Mouse (Mus musculus): ENCODE measurements around the gene Rbfox1. TPM values are rescaled to one million over a fixed set of nuclear protein-coding genes. Genes with fewer than 3 reads are reported as not detected.

Gene Rbfox1
- polyA plus RNA-seq, 1 experiment from 2014 or later: 1.9 TPM

GRCm38 (mm10) chr16:6019361-6019760 lies 134.2 kb downstream of the Rbfox1 start:
- no peak overlapping the region for H3K4me2 ChIP-seq (replicated peaks; ENCODE audit: low read depth)
- H3K4me3 ChIP-seq (ENCODE audit: low read depth, low read length): no peak overlapping the region
- no peaks in the 10 kb centered on the region for H3K27me3 ChIP-seq (ENCODE audit: control insufficient read depth, insufficient read depth, low read length)
- TF ChIP-seq EP300 (optimal IDR thresholded peaks at IDR 0.05) (no peak), CTCF (IDR thresholded peaks at IDR 0.05; ENCODE audit: low read depth) (no peak)
- H3K9me3 ChIP-seq (ENCODE audit: control insufficient read depth, low read length): no peaks in the 10 kb centered on the region
- ATAC-seq (ENCODE audit: low FRiP score, low TSS enrichment) (no peak), DNase-seq (ENCODE audit: low spot score) (no peak)
- no peak overlapping the region for H3K27ac ChIP-seq (replicated peaks)
- H3K4me1 ChIP-seq (replicated peaks; ENCODE audit: control insufficient read depth, insufficient read depth): no peaks in the 10 kb centered on the region
- no peaks in the 10 kb centered on the region for H3K36me3 ChIP-seq (ENCODE audit: control insufficient read depth, insufficient read depth, low read length)
- WGBS: 18% methylated on average over 1 of the region's 1 CpGs
- H3K9ac ChIP-seq (ENCODE audit: low read length): no peak overlapping the region

DNA sequence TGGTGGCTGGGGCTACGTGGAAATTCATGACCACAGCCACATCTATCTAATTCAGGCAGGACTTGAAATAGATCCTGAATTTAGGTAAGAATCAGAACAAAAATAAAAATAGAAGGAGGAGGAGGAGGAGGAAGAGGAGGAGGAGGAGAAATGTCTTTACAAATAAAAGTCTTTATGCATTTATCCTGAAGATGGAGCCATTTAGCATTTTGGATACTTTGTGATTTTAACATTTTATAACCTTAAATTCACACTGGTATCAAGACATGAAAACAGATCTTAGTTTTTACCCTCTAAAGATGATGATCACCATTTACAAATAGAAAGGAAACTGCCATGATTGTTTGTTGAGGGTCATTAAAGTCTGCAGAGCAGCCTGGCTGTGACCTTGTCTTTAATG lies 146.1 kb downstream of the Rbfox1 start:
- H3K36me3 ChIP-seq (ENCODE audit: control insufficient read depth, insufficient read depth, low read length): no peaks in the 10 kb centered on the region
- ATAC-seq (ENCODE audit: low FRiP score, low TSS enrichment) (no peak), DNase-seq (ENCODE audit: low spot score) (no peak)
- WGBS: 64% methylated on average over 1 of the region's 1 CpGs
- no peak overlapping the region for H3K27ac ChIP-seq (replicated peaks)
- H3K9ac ChIP-seq (ENCODE audit: low read length): no peak overlapping the region
- no peaks in the 10 kb centered on the region for H3K4me1 ChIP-seq (replicated peaks; ENCODE audit: control insufficient read depth, insufficient read depth)
- TF ChIP-seq EP300 (optimal IDR thresholded peaks at IDR 0.05) (no peak), CTCF (IDR thresholded peaks at IDR 0.05; ENCODE audit: low read depth) (no peak)
- no peak overlapping the region for H3K4me2 ChIP-seq (replicated peaks; ENCODE audit: low read depth)
- H3K27me3 ChIP-seq (ENCODE audit: control insufficient read depth, insufficient read depth, low read length): no peaks in the 10 kb centered on the region
- H3K4me3 ChIP-seq (ENCODE audit: low read depth, low read length): no peak overlapping the region
- H3K9me3 ChIP-seq (ENCODE audit: control insufficient read depth, low read length): no peaks in the 10 kb centered on the region

- Histone ChIP-seq H3K27me3 (ENCODE audit: control insufficient read depth, insufficient read depth, low read length) (no peaks in the 10 kb centered on the region), H3K4me3 (ENCODE audit: low read depth, low read length) (no peak overlapping the region), H3K9ac (ENCODE audit: low read length) (no peak overlapping the region), H3K4me2 (replicated peaks; ENCODE audit: low read depth) (no peak overlapping the region), H3K4me1 (replicated peaks; ENCODE audit: control insufficient read depth, insufficient read depth) (no peaks in the 10 kb centered on the region), H3K9me3 (ENCODE audit: control insufficient read depth, low read length) (no peaks in the 10 kb centered on the region), H3K36me3 (ENCODE audit: control insufficient read depth, insufficient read depth, low read length) (no peaks in the 10 kb centered on the region), H3K27ac (replicated peaks) (no peak overlapping the region)
- no peak for ATAC-seq (ENCODE audit: low FRiP score, low TSS enrichment)
- WGBS: 84% methylated on average over 7 of the region's 7 CpGs
- TF ChIP-seq CTCF (IDR thresholded peaks at IDR 0.05; ENCODE audit: low read depth) (no peak), EP300 (optimal IDR thresholded peaks at IDR 0.05) (no peak)
- no peak for DNase-seq (ENCODE audit: low spot score)
These were observed 147.4 kb downstream of the Rbfox1 start for GRCm38 (mm10) chr16:6032563-6032962.

DNA sequence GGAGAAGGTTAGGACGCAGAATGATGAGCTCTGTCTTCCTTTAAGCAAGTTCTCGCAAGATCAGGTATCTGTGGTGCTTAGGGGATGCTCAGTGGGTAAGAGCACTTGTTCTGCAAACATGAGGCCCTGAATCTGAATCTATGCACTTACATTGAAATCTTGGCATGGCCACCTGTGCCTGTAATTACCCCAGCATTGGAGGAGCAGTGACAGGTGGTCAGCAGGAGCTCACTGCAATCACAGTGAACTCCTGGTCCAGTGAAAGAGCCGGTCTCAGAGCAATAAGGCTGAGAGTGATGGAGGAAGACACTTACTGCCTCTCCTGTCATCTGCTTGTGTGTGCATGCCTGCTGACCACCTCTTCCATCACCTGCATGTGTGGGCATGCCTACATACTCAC lies 149.7 kb downstream of the Rbfox1 start:
- 75% methylated on average over 3 of the region's 3 CpGs for WGBS
- ATAC-seq (ENCODE audit: low FRiP score, low TSS enrichment): no peak

GRCm38 (mm10) chr16:6037009-6037408 lies 151.9 kb downstream of the Rbfox1 start:
- Histone ChIP-seq H3K4me2 (replicated peaks; ENCODE audit: low read depth) (no peak overlapping the region), H3K9ac (ENCODE audit: low read length) (no peak overlapping the region), H3K4me3 (ENCODE audit: low read depth, low read length) (no peak overlapping the region), H3K27ac (replicated peaks) (no peak overlapping the region), H3K27me3 (ENCODE audit: control insufficient read depth, insufficient read depth, low read length) (no peaks in the 10 kb centered on the region), H3K36me3 (ENCODE audit: control insufficient read depth, insufficient read depth, low read length) (no peaks in the 10 kb centered on the region), H3K9me3 (ENCODE audit: control insufficient read depth, low read length) (no peaks in the 10 kb centered on the region), H3K4me1 (replicated peaks; ENCODE audit: control insufficient read depth, insufficient read depth) (no peaks in the 10 kb centered on the region)
- DNase-seq (ENCODE audit: low spot score): no peak
- 71% methylated on average over 7 of the region's 7 CpGs for WGBS
- no peak for TF ChIP-seq CTCF (IDR thresholded peaks at IDR 0.05; ENCODE audit: low read depth)
- TF ChIP-seq EP300 (optimal IDR thresholded peaks at IDR 0.05): no peak
- no peak for ATAC-seq (ENCODE audit: low FRiP score, low TSS enrichment)

More for the DNA sequence above, 149.7 kb downstream of the Rbfox1 start:
- Histone ChIP-seq H3K4me1 (replicated peaks; ENCODE audit: control insufficient read depth, insufficient read depth) (no peaks in the 10 kb centered on the region), H3K27ac (replicated peaks) (no peak overlapping the region), H3K4me3 (ENCODE audit: low read depth, low read length) (no peak overlapping the region), H3K9me3 (ENCODE audit: control insufficient read depth, low read length) (no peaks in the 10 kb centered on the region), H3K9ac (ENCODE audit: low read length) (no peak overlapping the region), H3K36me3 (ENCODE audit: control insufficient read depth, insufficient read depth, low read length) (no peaks in the 10 kb centered on the region), H3K27me3 (ENCODE audit: control insufficient read depth, insufficient read depth, low read length) (no peaks in the 10 kb centered on the region), H3K4me2 (replicated peaks; ENCODE audit: low read depth) (no peak overlapping the region)
- TF ChIP-seq EP300 (optimal IDR thresholded peaks at IDR 0.05): no peak
- DNase-seq (ENCODE audit: low spot score): no peak

DNA sequence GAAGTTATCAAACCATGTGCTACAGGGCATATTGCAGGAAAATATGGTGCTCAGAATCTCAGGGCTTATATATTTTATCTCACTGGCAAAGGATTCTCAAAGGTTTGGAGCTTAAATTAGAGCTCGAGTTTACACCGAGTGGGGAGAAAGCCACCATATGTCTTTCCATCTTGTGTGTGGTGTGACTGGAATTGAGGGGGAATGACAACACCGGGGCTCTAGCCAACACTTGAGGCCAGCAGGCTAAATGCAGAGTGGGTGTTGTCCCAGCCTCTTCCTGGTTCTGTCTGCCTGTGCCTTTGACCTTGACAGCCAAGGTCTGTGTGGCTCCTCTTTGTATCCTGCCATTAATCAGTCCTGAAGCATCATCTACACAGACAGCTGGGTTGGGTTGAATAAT lies 157.6 kb downstream of the Rbfox1 start:
- WGBS: 78% methylated on average over 3 of the region's 3 CpGs
- Histone ChIP-seq H3K27me3 (ENCODE audit: control insufficient read depth, insufficient read depth, low read length) (no peaks in the 10 kb centered on the region), H3K9me3 (ENCODE audit: control insufficient read depth, low read length) (no peaks in the 10 kb centered on the region), H3K36me3 (ENCODE audit: control insufficient read depth, insufficient read depth, low read length) (no peaks in the 10 kb centered on the region), H3K4me2 (replicated peaks; ENCODE audit: low read depth) (no peak overlapping the region), H3K27ac (replicated peaks) (no peak overlapping the region), H3K4me1 (replicated peaks; ENCODE audit: control insufficient read depth, insufficient read depth) (no peaks in the 10 kb centered on the region), H3K4me3 (ENCODE audit: low read depth, low read length) (no peak overlapping the region), H3K9ac (ENCODE audit: low read length) (no peak overlapping the region)
- ATAC-seq (ENCODE audit: low FRiP score, low TSS enrichment) (no peak), DNase-seq (ENCODE audit: low spot score) (no peak)
- no peak for TF ChIP-seq CTCF (IDR thresholded peaks at IDR 0.05; ENCODE audit: low read depth)
- no peak for TF ChIP-seq EP300 (optimal IDR thresholded peaks at IDR 0.05)
